Mouse (Mus musculus) heart, postnatal 0 days (tissue): Measurements from ENCODE around the gene Gpr107. TPM values are rescaled to one million over a fixed set of nuclear protein-coding genes. Genes with fewer than 3 reads are reported as not detected.

ENCODE experiments used
- ATAC-seq: fragments of 200-750 bp; cut with Nextera tagmentation; 2 replicates; pipeline ENCODE4 v1.8.0; 2017; ENCODE audit warnings: low read depth, moderate number of reproducible peaks, moderate library complexity; ENCODE audit not compliant: insufficient read depth
- DNase-seq: peaks from one replicate; pipeline ENCODE4 v3.0.0-alpha.2; 2016; ENCODE audit warnings: low spot score
- H3K27ac ChIP-seq: fragments of 300-500 bp; sonication (generic); 2 replicates; pipeline ENCODE4 v1.5.1; 2014; ENCODE audit warnings: low read depth, mild to moderate bottlenecking
- H3K27me3 ChIP-seq: fragments of 300-500 bp; sonication (generic); 2 replicates; pipeline ENCODE4 v1.6.1; 2014; ENCODE audit warnings: low read length, mixed read lengths; ENCODE audit not compliant: control insufficient read depth, insufficient read depth
- H3K36me3 ChIP-seq: fragments of 300-500 bp; sonication (generic); replicated peaks from 2 replicates; pipeline ENCODE4 v1.6.1; 2014; ENCODE audit warnings: low read length, mixed read lengths; ENCODE audit not compliant: control insufficient read depth, insufficient read depth
- H3K4me1 ChIP-seq: fragments of 300-500 bp; sonication (generic); 2 replicates; pipeline ENCODE4 v1.6.1; 2014; ENCODE audit warnings: antibody characterized with exemption; ENCODE audit not compliant: control insufficient read depth, insufficient read depth
- H3K4me2 ChIP-seq: fragments of 300-500 bp; sonication (generic); 2 replicates; pipeline ENCODE4 v1.6.1; 2014; ENCODE audit warnings: low read depth, mild to moderate bottlenecking, low read length, moderate library complexity
- H3K4me3 ChIP-seq: fragments of 300-500 bp; sonication (generic); 2 replicates; pipeline ENCODE4 v1.5.1; 2014; ENCODE audit warnings: low read depth, low read length
- H3K9ac ChIP-seq: fragments of 300-500 bp; sonication (generic); replicated peaks from 2 replicates; pipeline ENCODE4 v1.6.1; 2014; ENCODE audit warnings: low read depth, low read length, mixed read lengths
- H3K9me3 ChIP-seq: fragments of 300-500 bp; sonication (generic); replicated peaks from 2 replicates; pipeline ENCODE4 v1.6.1; 2016; ENCODE audit warnings: low read length; ENCODE audit not compliant: control insufficient read depth
- CTCF ChIP-seq: IDR thresholded peaks from 2 replicates; pipeline ENCODE4 v1.5.1; 2016; ENCODE audit warnings: antibody characterized with exemption, control low read depth, low read depth
- EP300 ChIP-seq: IDR thresholded peaks from 2 replicates; pipeline ENCODE4 v1.6.1; 2016; ENCODE audit warnings: antibody characterized with exemption, low read depth
- WGBS: fragments of 180-500 bp; shearing (Covaris S2); extraction: QIAGEN DNeasy Blood & Tissue Kit; methylation state at CpG from one replicate; pipeline ENCODE4 v1.1.7; 2014; 5-methylcytosine and 5-hydroxymethylcytosine counted together
- polyA plus RNA-seq: library from polyadenylated mRNA; unstranded; fragments of >200 nt; fragmentation: Nextera tagmentation; extraction: Ambion mirVana; gene quantifications from 2 replicates; pipeline ENCODE4 v1.2.1, GENCODE M21; 2015
- total RNA-seq: library from RNA; depleted of rRNA; stranded (reverse); fragments of >200 nt; gene quantifications from 2 replicates; pipeline ENCODE4 v1.2.3, GENCODE M21; 2014; ENCODE audit warnings: low replicate concordance

Gene Gpr107
- total and polyA plus RNA-seq, 2 experiments from 2014 or later, result 20.3 to 69.4 TPM

- Histone ChIP-seq H3K27ac (no peak overlapping the region), H3K9ac (no peak overlapping the region), H3K4me1 (peaks cover 4% of the 10 kb centered on the region; the same call in 1 of the 2 replicates), H3K27me3 (no peaks in the 10 kb centered on the region), H3K4me3 (no peak overlapping the region), H3K9me3 (no peaks in the 10 kb centered on the region), H3K36me3 (peaks cover 91% of the 10 kb centered on the region), H3K4me2 (no peak overlapping the region)
- DNase-seq (no peak), ATAC-seq (no peak)
- TF ChIP-seq CTCF (no peak), EP300 (no peak)
- WGBS, result 68% methylated on average over 7 of the region's 7 CpGs
Measured at GRCm38 (mm10) chr2:31179471-31179870, 27.4 kb downstream of the Gpr107 start.

- no peaks in the 10 kb centered on the region for H3K27me3 ChIP-seq
- no peak overlapping the region for H3K27ac ChIP-seq
- peaks cover 4% of the 10 kb centered on the region; the same call in 1 of the 2 replicates for H3K4me1 ChIP-seq
- peaks cover 91% of the 10 kb centered on the region for H3K36me3 ChIP-seq
- no peak for TF ChIP-seq CTCF
- no peak for TF ChIP-seq EP300
- H3K9me3 ChIP-seq, result no peaks in the 10 kb centered on the region
- no peak overlapping the region for H3K9ac ChIP-seq
- no peak overlapping the region for H3K4me2 ChIP-seq
- no peak for DNase-seq
- peak; percentile 40 for ATAC-seq
- 49% methylated on average over 7 of the region's 7 CpGs for WGBS
- no peak overlapping the region for H3K4me3 ChIP-seq
Measured at GRCm38 (mm10) chr2:31180081-31180551, 28.0 kb downstream of the Gpr107 start.

- TF ChIP-seq EP300, result no peak
- TF ChIP-seq CTCF, result no peak
- peaks cover 4% of the 10 kb centered on the region; the same call in 1 of the 2 replicates for H3K4me1 ChIP-seq
- ATAC-seq, result no peak
- no peak overlapping the region for H3K4me3 ChIP-seq
- H3K27me3 ChIP-seq, result no peaks in the 10 kb centered on the region
- 77% methylated on average over 6 of the region's 6 CpGs for WGBS
- H3K36me3 ChIP-seq, result peaks cover 91% of the 10 kb centered on the region
- H3K9ac ChIP-seq, result no peak overlapping the region
- H3K4me2 ChIP-seq, result no peak overlapping the region
- H3K9me3 ChIP-seq, result no peaks in the 10 kb centered on the region
- DNase-seq, result no peak
- no peak overlapping the region for H3K27ac ChIP-seq
Measured at GRCm38 (mm10) chr2:31182786-31183330, 30.7 kb downstream of the Gpr107 start.

GRCm38 (mm10) chr2:31183830-31184229 lies 31.7 kb downstream of the Gpr107 start:
- DNase-seq (no peak), ATAC-seq (no peak)
- H3K4me1 ChIP-seq, result peaks cover 4% of the 10 kb centered on the region; the same call in 1 of the 2 replicates
- H3K27ac ChIP-seq, result no peak overlapping the region
- peaks cover 90% of the 10 kb centered on the region for H3K36me3 ChIP-seq
- no peaks in the 10 kb centered on the region for H3K9me3 ChIP-seq
- no peak overlapping the region for H3K9ac ChIP-seq
- H3K27me3 ChIP-seq, result no peaks in the 10 kb centered on the region
- 96% methylated on average over 1 of the region's 1 CpGs for WGBS
- H3K4me3 ChIP-seq, result no peak overlapping the region
- TF ChIP-seq EP300, result no peak
- TF ChIP-seq CTCF, result peak; percentile 28; the same call in 1 of the 2 replicates
- H3K4me2 ChIP-seq, result no peak overlapping the region

GRCm38 (mm10) chr2:31188691-31189090 lies 36.6 kb downstream of the Gpr107 start:
- Histone ChIP-seq H3K27ac (no peak overlapping the region), H3K36me3 (peaks cover 76% of the 10 kb centered on the region), H3K4me2 (no peak overlapping the region), H3K9me3 (no peaks in the 10 kb centered on the region), H3K9ac (no peak overlapping the region), H3K4me3 (no peak overlapping the region), H3K4me1 (0 out of 2 replicates have a peak, but pooled peaks cover 7% of the 10 kb centered on the region), H3K27me3 (no peaks in the 10 kb centered on the region)
- DNase-seq (no peak), ATAC-seq (no peak)
- WGBS, result 100% methylated on average over 1 of the region's 1 CpGs
- no peak for TF ChIP-seq CTCF
- TF ChIP-seq EP300, result no peak

GRCm38 (mm10) chr2:31189654-31190053 lies 37.5 kb downstream of the Gpr107 start:
- 48% methylated on average over 3 of the region's 3 CpGs for WGBS
- no peak for DNase-seq
- Histone ChIP-seq H3K4me1 (0 out of 2 replicates have a peak, but pooled peaks cover 7% of the 10 kb centered on the region), H3K27me3 (no peaks in the 10 kb centered on the region), H3K4me2 (no peak overlapping the region), H3K9me3 (no peaks in the 10 kb centered on the region), H3K27ac (peak overlapping the region; percentile 58), H3K4me3 (no peak overlapping the region), H3K9ac (no peak overlapping the region), H3K36me3 (peaks cover 70% of the 10 kb centered on the region)
- ATAC-seq, result peak; percentile 44; the same call in 1 of the 2 replicates
- TF ChIP-seq CTCF (no peak), EP300 (no peak)
